10 mouse cellular contexts compared by ENCODE assay signal in the genomic region with DNA sequence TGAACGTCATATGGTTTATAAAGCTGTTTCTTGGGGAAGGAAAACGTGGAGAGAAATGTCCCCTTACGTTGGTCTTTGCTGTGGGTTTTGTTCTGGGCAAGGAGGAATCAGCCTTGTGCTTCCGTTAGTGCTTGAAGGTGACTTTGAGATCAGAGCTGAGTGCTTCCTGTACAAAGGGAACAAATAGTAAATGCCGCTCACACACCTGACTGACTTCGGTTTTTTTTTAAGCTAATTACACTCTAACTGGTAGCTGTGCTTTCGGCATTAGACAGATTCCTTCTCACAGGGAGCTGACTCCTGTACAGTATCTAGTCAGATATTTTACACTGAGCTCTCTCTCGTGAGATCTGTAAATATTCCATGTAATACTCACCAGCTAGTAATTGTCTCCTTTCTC. TPM values are rescaled to one million over a fixed set of nuclear protein-coding genes. Genes with fewer than 3 reads are reported as not detected.
DNase-seq lines count a peak whose midpoint lies in the region; ATAC-seq and TF ChIP-seq lines count a peak whose summit lies in the region.
"Had no signal": no experiment of that assay in that cellular context is flagged by ENCODE, and none has a peak within 500 bp of the region (broad histone marks: within the 10 kb centered on the region; RNA-seq: fewer than 3 reads in every experiment).

No protein-coding gene starts in this region.

- no peak for TF ChIP-seq EP300 in heart, adult 2 months (IDR thresholded peaks at IDR 0.05; ENCODE audit: insufficient read depth, low read depth, low read length)

- DNase-seq in heart, adult 2 months: no peak
- no peak for DNase-seq in heart, adult 9 months (ENCODE audit: low spot score in 2 of 2)
- no peak for DNase-seq in midbrain, embryonic 10.5 days (ENCODE audit: low spot score)
- DNase-seq in urinary bladder, postnatal 14 days (ENCODE audit: low spot score): no peak
- no peak for DNase-seq in left cerebral cortex, adult 9 months (ENCODE audit: low spot score in 2 of 2)

- TF ChIP-seq POLR2A in heart, adult 2 months (IDR thresholded peaks at IDR 0.05; ENCODE audit: insufficient read depth, low read depth, low read length): no peak

- no peak overlapping the region for H3K9ac ChIP-seq in heart, adult 2 months (ENCODE audit: low read depth, low read length)
- 0 out of 2 replicates have a peak overlapping the region, but pooled peaks have one; percentile 29 for H3K9ac ChIP-seq in midbrain, embryonic 13.5 days (replicated peaks)
- no peak overlapping the region for H3K9ac ChIP-seq in hindbrain, embryonic 15.5 days
- H3K9ac ChIP-seq in neural tube, embryonic 15.5 days (replicated peaks): no peak overlapping the region; the same call in 1 of the 2 replicates
- H3K9ac ChIP-seq: lung, embryonic 15.5 days had no signal

- ATAC-seq in midbrain, embryonic 13.5 days: no peak
- no peak for ATAC-seq in hindbrain, embryonic 15.5 days (ENCODE audit: low FRiP score, low read depth)
- no peak for ATAC-seq in neural tube, embryonic 15.5 days (ENCODE audit: low FRiP score)

- peaks cover 11% of the 10 kb centered on the region for H3K79me2 ChIP-seq in heart, adult 2 months (replicated peaks; ENCODE audit: control insufficient read depth, insufficient read depth, low read length)

- H3K36me3 ChIP-seq in heart, adult 2 months (ENCODE audit: control insufficient read depth, insufficient read depth, low read length): peaks cover 28% of the 10 kb centered on the region
- H3K36me3 ChIP-seq in midbrain, embryonic 13.5 days: no peaks in the 10 kb centered on the region
- H3K36me3 ChIP-seq in midbrain, embryonic 10.5 days: no peaks in the 10 kb centered on the region
- no peaks in the 10 kb centered on the region for H3K36me3 ChIP-seq in hindbrain, embryonic 15.5 days
- no peaks in the 10 kb centered on the region for H3K36me3 ChIP-seq in neural tube, embryonic 15.5 days
- H3K36me3 ChIP-seq: lung, embryonic 15.5 days had no signal

- peaks cover 27% of the 10 kb centered on the region for H3K4me1 ChIP-seq in heart, adult 2 months (ENCODE audit: control insufficient read depth, insufficient read depth, low read length)
- peaks cover 42% of the 10 kb centered on the region for H3K4me1 ChIP-seq in midbrain, embryonic 13.5 days (replicated peaks)
- peaks cover 37% of the 10 kb centered on the region for H3K4me1 ChIP-seq in midbrain, embryonic 10.5 days
- peaks cover 30% of the 10 kb centered on the region for H3K4me1 ChIP-seq in hindbrain, embryonic 15.5 days (replicated peaks)
- peaks cover 23% of the 10 kb centered on the region for H3K4me1 ChIP-seq in neural tube, embryonic 15.5 days

- no peak overlapping the region for H3K4me3 ChIP-seq in heart, adult 2 months
- H3K4me3 ChIP-seq in midbrain, embryonic 13.5 days (replicated peaks): no peak overlapping the region
- H3K4me3 ChIP-seq in midbrain, embryonic 10.5 days: no peak overlapping the region
- H3K4me3 ChIP-seq in hindbrain, embryonic 15.5 days: no peak overlapping the region
- no peak overlapping the region for H3K4me3 ChIP-seq in neural tube, embryonic 15.5 days (replicated peaks)
- H3K4me3 ChIP-seq: erythroblast, embryonic 14.5 days; lung, embryonic 15.5 days had no signal

- intact Hi-C loops in heart, adult 2 months (cut with DNase I): no loop called here

- no peak for TF ChIP-seq CTCF in heart, adult 2 months (IDR thresholded peaks at IDR 0.05)

- WGBS in heart, adult 2 months: 20% methylated on average over 8 of the region's 8 CpGs
- WGBS in midbrain, embryonic 13.5 days: 37% methylated on average over 8 of the region's 8 CpGs
- 79% methylated on average over 8 of the region's 8 CpGs for WGBS in midbrain, embryonic 10.5 days
- 46% methylated on average over 8 of the region's 8 CpGs for WGBS in hindbrain, embryonic 15.5 days
- 35% methylated on average over 8 of the region's 8 CpGs for WGBS in neural tube, embryonic 15.5 days

- H3K27ac ChIP-seq in heart, adult 2 months: peak overlapping the region; percentile 36
- H3K27ac ChIP-seq in midbrain, embryonic 13.5 days: peak overlapping the region; percentile 91
- H3K27ac ChIP-seq in midbrain, embryonic 10.5 days (replicated peaks): no peak overlapping the region
- H3K27ac ChIP-seq in hindbrain, embryonic 15.5 days (replicated peaks): peak overlapping the region; percentile 86
- H3K27ac ChIP-seq in neural tube, embryonic 15.5 days (replicated peaks): peak overlapping the region; percentile 76
- H3K27ac ChIP-seq: lung, embryonic 15.5 days had no signal

- no peaks in the 10 kb centered on the region for H3K9me3 ChIP-seq in midbrain, embryonic 13.5 days
- no peaks in the 10 kb centered on the region for H3K9me3 ChIP-seq in midbrain, embryonic 10.5 days (replicated peaks)
- H3K9me3 ChIP-seq in hindbrain, embryonic 15.5 days: no peaks in the 10 kb centered on the region
- no peaks in the 10 kb centered on the region for H3K9me3 ChIP-seq in neural tube, embryonic 15.5 days (replicated peaks)
- H3K9me3 ChIP-seq: lung, embryonic 15.5 days had no signal

- H3K27me3 ChIP-seq in heart, adult 2 months (ENCODE audit: control insufficient read depth, insufficient read depth, low read length): no peaks in the 10 kb centered on the region
- H3K27me3 ChIP-seq in midbrain, embryonic 13.5 days: no peaks in the 10 kb centered on the region
- H3K27me3 ChIP-seq in midbrain, embryonic 10.5 days (ENCODE audit: low read depth, poor library complexity, severe bottlenecking): no peaks in the 10 kb centered on the region
- no peaks in the 10 kb centered on the region for H3K27me3 ChIP-seq in hindbrain, embryonic 15.5 days
- no peaks in the 10 kb centered on the region for H3K27me3 ChIP-seq in neural tube, embryonic 15.5 days (replicated peaks)
- H3K27me3 ChIP-seq: lung, embryonic 15.5 days had no signal

- H3K4me2 ChIP-seq in midbrain, embryonic 13.5 days (replicated peaks): no peak overlapping the region
- H3K4me2 ChIP-seq in hindbrain, embryonic 15.5 days: peak overlapping the region; percentile 18; the same call in 1 of the 2 replicates
- no peak overlapping the region for H3K4me2 ChIP-seq in neural tube, embryonic 15.5 days
- H3K4me2 ChIP-seq: lung, embryonic 15.5 days had no signal

RNA-seq across cellular contexts. Expression of gene Ncoa3, which starts 29.9 kb away (rescaled TPM):
- total RNA-seq in heart, adult 2 months (2021): 10 to 100 TPM; 29.1 to 32.1 TPM
- 20.1 and 25.7 TPM in 2 replicates for polyA plus RNA-seq in heart, adult 2 months (2012; rRNA removed)
- polyA plus RNA-seq in midbrain, embryonic 13.5 days (2015; fragmentation: Nextera tagmentation; extraction: Ambion mirVana): 14.3 and 14.4 TPM in 2 replicates
- polyA plus RNA-seq in midbrain, embryonic 10.5 days (2016; fragmentation: Nextera tagmentation; extraction: Ambion mirVana): 15.2 and 15.9 TPM in 2 replicates
- polyA plus RNA-seq in hindbrain, embryonic 15.5 days (2015; fragmentation: Nextera tagmentation; extraction: Ambion mirVana): 14.0 and 15.1 TPM in 2 replicates
- 13.3 and 14.6 TPM in 2 replicates for polyA plus RNA-seq in neural tube, embryonic 15.5 days (2015; fragmentation: Nextera tagmentation; extraction: Ambion mirVana)
